Mouse (Mus musculus): ENCODE results near the gene Eif2ak4.

Gene Eif2ak4

GRCm38 (mm10) chr2:118464450-118464849 lies 76.0 kb downstream of the Eif2ak4 start:
- DNase-seq (ENCODE audit: low spot score): no peak

GRCm38 (mm10) chr2:118465894-118466293 lies 77.5 kb downstream of the Eif2ak4 start:
- DNase-seq (ENCODE audit: low spot score): no peak

GRCm38 (mm10) chr2:118466601-118467000 lies 78.2 kb downstream of the Eif2ak4 start:
- DNase-seq (ENCODE audit: low spot score): no peak

GRCm38 (mm10) chr2:118468354-118468753 lies 79.9 kb downstream of the Eif2ak4 start:
- DNase-seq (ENCODE audit: low spot score): no peak

- no peak for DNase-seq (ENCODE audit: low spot score)
Measured at GRCm38 (mm10) chr2:118478833-118479549, 90.6 kb downstream of the Eif2ak4 start.

GRCm38 (mm10) chr2:118479550-118479909 lies 91.1 kb downstream of the Eif2ak4 start, which contains the start of gene Srp14:
Gene Srp14 (minus strand): TSS chr2:118479711.
- peak; percentile 94 for DNase-seq (ENCODE audit: low spot score)

GRCm38 (mm10) chr2:118480886-118481285 lies 92.5 kb downstream of the Eif2ak4 start:
- no peak for DNase-seq (ENCODE audit: low spot score)

- no peak for DNase-seq (ENCODE audit: low spot score)
Measured at GRCm38 (mm10) chr2:118483032-118483431, 94.6 kb downstream of the Eif2ak4 start.

GRCm38 (mm10) chr2:118484386-118484898 lies 96.0 kb downstream of the Eif2ak4 start:
- no peak for DNase-seq (ENCODE audit: low spot score)

- DNase-seq (ENCODE audit: low spot score): no peak
Measured at GRCm38 (mm10) chr2:118485415-118485814, 97.0 kb downstream of the Eif2ak4 start.

- peak; percentile 79 for DNase-seq (ENCODE audit: low spot score)
Measured at GRCm38 (mm10) chr2:118486933-118487332, 98.5 kb downstream of the Eif2ak4 start.

GRCm38 (mm10) chr2:118487806-118488205 lies 99.4 kb downstream of the Eif2ak4 start:
- DNase-seq (ENCODE audit: low spot score): no peak

GRCm38 (mm10) chr2:118490241-118491091 lies 102.0 kb downstream of the Eif2ak4 start:
- peak; percentile 40 for DNase-seq (ENCODE audit: low spot score)

- no peak for DNase-seq (ENCODE audit: low spot score)
Measured at GRCm38 (mm10) chr2:118491281-118491731, 102.9 kb downstream of the Eif2ak4 start.

GRCm38 (mm10) chr2:118491741-118492395 lies 103.5 kb downstream of the Eif2ak4 start:
- DNase-seq (ENCODE audit: low spot score): no peak

GRCm38 (mm10) chr2:118495024-118495423 lies 106.6 kb downstream of the Eif2ak4 start:
- no peak for DNase-seq (ENCODE audit: low spot score)

- DNase-seq (ENCODE audit: low spot score): no peak
Measured at GRCm38 (mm10) chr2:118497890-118498289, 109.5 kb downstream of the Eif2ak4 start.

- no peak for DNase-seq (ENCODE audit: low spot score)
Measured at GRCm38 (mm10) chr2:118498476-118498875, 110.1 kb downstream of the Eif2ak4 start.

- DNase-seq (ENCODE audit: low spot score): no peak
Measured at GRCm38 (mm10) chr2:118499135-118499961, 110.9 kb downstream of the Eif2ak4 start.

GRCm38 (mm10) chr2:118500191-118500590 lies 111.8 kb downstream of the Eif2ak4 start:
- DNase-seq (ENCODE audit: low spot score): no peak

GRCm38 (mm10) chr2:118507126-118507525 lies 118.7 kb downstream of the Eif2ak4 start:
- no peak for DNase-seq (ENCODE audit: low spot score)

Measured in testis, postnatal 14 days (tissue).